ENCODE assay signal across 1 mouse cellular context in genomic region chr17:88620935-88621334, GRCm38 (mm10).
TF ChIP-seq lines count a peak whose summit lies in the region.

No protein-coding gene starts in this region.

TF ChIP-seq in CH12.LX, 34 proteins besides CTCF, POLR2A, EP300 and RAD21 (continued from another document):
- no peak for TF ChIP-seq NELFE (IDR thresholded peaks at IDR 0.05; ENCODE audit: low read depth, low read length)
- no peak for TF ChIP-seq ZNF384 (IDR thresholded peaks at IDR 0.05; ENCODE audit: low read depth, low read length)
- no peak for TF ChIP-seq JUN (IDR thresholded peaks at IDR 0.05; ENCODE audit: insufficient read depth, low read depth, low read length)
- no peak for TF ChIP-seq RCOR1 (conservative IDR thresholded peaks at IDR 0.05; ENCODE audit: low read depth, low read length)
- no peak for TF ChIP-seq HCFC1 (IDR thresholded peaks at IDR 0.05; ENCODE audit: low read depth, low read length)
- TF ChIP-seq ETS1 (conservative IDR thresholded peaks at IDR 0.05; ENCODE audit: low read depth, low read length) = peak; percentile 38; the same call in 1 of the 2 replicates
- no peak for TF ChIP-seq POLR2AphosphoS2 (IDR thresholded peaks at IDR 0.05; ENCODE audit: low read depth, low read length)
- TF ChIP-seq CHD1 (IDR thresholded peaks at IDR 0.05; ENCODE audit: low read depth, low read length) = no peak
- no peak for TF ChIP-seq KAT2A (IDR thresholded peaks at IDR 0.05; ENCODE audit: insufficient replicate concordance, low read length)
- 0 out of 2 replicates have a peak, but pooled peaks have one; percentile 27 for TF ChIP-seq MAFK (IDR thresholded peaks at IDR 0.05; ENCODE audit: insufficient replicate concordance, low read length)
- TF ChIP-seq GABPA (IDR thresholded peaks at IDR 0.05; ENCODE audit: insufficient replicate concordance, low read depth, low read length) = no peak
- no peak for TF ChIP-seq MYC (IDR thresholded peaks at IDR 0.05; ENCODE audit: low read depth, low read length)
- TF ChIP-seq E2F4 (IDR thresholded peaks at IDR 0.05; ENCODE audit: insufficient replicate concordance, low read depth, low read length) = no peak
